Mouse (Mus musculus): ENCODE measurements around the gene Ccl27b.
"Not testable (repeated sequence)": the region's sequence is repeated elsewhere in the genome, so short reads cannot be mapped to it uniquely, and the experiment has no call there.

Gene Ccl27b

DNA sequence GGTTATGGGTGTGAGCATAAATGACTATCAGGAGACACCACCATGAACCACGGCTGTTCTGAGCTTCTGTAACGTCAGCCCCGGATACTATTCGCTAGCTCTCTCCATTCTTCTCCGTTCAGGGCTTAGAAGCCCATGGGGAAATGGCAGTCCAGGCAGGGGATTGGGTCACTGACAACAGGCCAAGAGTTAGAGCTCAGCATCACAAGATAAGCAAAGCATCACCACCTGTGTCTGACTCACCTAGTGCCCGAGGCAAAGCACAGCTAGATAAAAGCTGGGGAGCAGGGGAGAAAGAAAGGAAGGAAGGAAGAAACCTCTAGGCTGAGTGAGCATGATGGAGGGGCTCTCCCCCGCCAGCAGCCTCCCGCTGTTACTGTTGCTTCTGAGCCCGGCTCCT lies at the start of gene Ccl27b:
TSS of gene Ccl27b (plus strand) at position 301 of the 400 bp plus-strand sequence.
- not testable (repeated sequence) for DNase-seq

- not testable (repeated sequence) for DNase-seq
Observed at GRCm38 (mm10) chr4:42611895-42612294, 43.2 kb upstream of the Ccl27b start, which contains the start of gene Gm10591. Gene Gm10591 (plus strand): TSS chr4:42612195.

- DNase-seq = not testable (repeated sequence)
Observed at GRCm38 (mm10) chr4:42629419-42629818, 25.6 kb upstream of the Ccl27b start, which contains the start of gene Gm2564. Gene Gm2564 (plus strand): TSS chr4:42629719.

- DNase-seq = not testable (repeated sequence)
Observed at GRCm38 (mm10) chr4:42661793-42662192, 6.7 kb downstream of the Ccl27b start, which contains the start of gene Il11ra2. Gene Il11ra2 (minus strand): TSS chr4:42661893.

DNA sequence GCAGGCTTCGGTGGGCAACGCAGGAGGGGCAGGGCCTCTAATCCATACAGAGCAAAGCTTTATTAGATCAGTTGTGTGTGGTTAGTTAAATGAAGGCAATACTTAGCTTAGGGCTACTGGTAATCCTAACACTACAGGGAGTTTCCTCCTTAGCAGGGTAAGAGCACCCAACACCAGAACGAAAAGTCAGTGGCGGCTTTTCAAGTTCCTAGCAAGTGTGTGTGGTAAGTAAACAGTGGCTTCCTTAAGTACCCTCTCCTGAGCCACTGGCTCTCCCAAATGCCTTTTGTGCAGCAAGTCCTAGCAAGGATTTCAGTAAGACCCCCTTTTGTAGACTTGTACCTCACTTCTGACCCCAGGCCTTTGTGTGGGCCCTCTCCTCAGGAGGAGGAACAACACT lies 20.4 kb downstream of the Ccl27b start:
- not testable (repeated sequence) for DNase-seq

GRCm38 (mm10) chr4:42679365-42679764 lies 24.3 kb downstream of the Ccl27b start:
- DNase-seq = not testable (repeated sequence)

DNA sequence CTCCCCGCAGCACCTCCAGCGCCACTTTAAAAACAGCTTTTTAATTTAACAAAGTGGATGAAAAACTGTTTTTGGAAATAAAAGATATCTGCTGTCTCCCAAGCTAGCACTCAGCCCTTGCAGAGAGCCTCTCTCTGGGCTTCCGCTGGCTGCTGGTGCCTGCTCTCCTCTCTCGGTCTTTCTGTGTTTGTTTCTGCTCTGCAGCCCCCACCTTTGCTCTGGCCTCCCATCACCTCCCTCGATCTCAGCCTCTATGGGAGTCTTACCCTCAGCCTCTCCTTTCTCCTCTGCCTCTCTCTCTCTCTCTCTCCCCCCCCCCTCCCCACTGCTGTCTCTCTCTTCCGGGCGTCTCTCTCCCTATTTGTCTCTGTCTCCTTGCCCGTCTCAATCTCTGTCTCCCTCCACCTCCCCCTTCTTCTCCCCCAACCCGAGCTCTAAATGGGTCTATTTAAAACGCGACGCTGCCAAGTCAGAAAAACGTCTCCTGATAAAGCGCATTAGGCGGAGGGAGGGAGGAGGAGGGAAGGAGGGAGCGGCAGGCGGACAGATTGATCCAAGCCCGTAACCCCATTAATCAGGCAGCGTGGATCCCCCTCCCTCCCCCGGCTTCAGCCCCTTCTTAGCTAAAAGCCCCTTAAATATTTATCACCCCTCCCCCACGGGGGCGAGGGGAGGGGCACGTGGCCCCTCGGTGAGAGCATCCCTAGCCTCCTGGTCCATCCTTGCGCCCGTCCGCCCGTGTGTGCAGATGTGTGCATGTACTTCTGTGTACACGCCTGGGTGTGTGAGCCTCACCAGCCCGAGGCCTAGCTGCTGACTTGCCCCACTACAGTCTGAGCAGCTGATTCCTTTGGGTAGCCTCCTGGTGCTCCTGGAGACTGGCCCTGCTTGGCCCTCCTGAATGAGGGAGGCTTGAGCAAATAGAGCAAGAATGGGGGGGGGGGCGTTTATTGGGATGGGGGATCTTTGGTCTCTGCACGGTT lies 25.6 kb downstream of the Ccl27b start:
- not testable (repeated sequence) for DNase-seq

DNA sequence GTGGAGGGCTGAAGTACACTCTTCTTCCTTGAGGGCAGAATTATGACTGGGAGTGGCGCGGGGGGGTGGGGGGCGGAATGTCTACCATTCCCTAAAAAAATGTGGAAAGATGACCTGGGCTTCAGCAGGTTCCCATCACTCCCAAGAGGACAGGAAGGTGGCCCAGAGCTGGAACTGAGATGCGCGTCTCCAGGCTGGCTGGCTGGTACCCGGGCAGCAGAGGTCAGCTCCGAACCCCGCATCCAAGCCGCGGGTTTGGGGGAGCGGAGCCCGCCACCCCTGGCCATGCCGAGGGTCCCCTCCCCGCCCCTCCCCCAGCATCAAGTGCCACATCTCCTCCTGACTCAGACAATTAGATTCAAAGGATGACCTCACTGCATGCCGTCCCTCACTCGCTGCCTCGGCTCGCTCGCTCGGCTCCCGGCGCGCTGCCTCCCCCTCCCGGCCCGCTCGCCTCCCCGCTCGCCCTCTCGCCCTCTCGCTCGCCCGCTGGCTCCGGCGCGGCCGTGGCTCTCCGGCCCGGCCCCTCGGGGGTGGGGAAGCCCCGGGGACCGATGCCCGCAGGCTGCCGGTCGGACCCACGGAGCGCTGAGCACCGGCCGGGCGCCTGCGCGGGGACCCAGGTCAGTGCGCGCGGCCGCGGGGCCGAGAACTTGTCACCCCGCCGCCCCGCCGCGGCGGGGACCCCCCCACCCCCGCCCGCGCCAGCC lies 26.6 kb downstream of the Ccl27b start:
- not testable (repeated sequence) for DNase-seq

GRCm38 (mm10) chr4:42682183-42682524 lies 27.1 kb downstream of the Ccl27b start:
- DNase-seq = not testable (repeated sequence)
